Mouse (Mus musculus) bone marrow, adult 2 months (tissue): ENCODE results near the gene Tcf21. TPM values are rescaled to one million over a fixed set of nuclear protein-coding genes. Genes with fewer than 3 reads are reported as not detected.

ENCODE experiments used
- H3K27ac ChIP-seq: fragments of 200-500 bp; 2 replicates; pipeline ENCODE4 v1.5.1; 2012; ENCODE audit warnings: low read depth, mild to moderate bottlenecking, control low read depth, inconsistent platforms, low read length; ENCODE audit not compliant: control insufficient read depth, poor library complexity, insufficient read depth
- H3K4me1 ChIP-seq: fragments of 200-500 bp; 2 replicates; pipeline ENCODE4 v1.6.1; 2011; ENCODE audit warnings: low read length; ENCODE audit not compliant: control insufficient read depth, insufficient read depth
- H3K4me3 ChIP-seq: fragments of 200-500 bp; replicated peaks from 2 replicates; pipeline ENCODE3; 2011; ENCODE audit warnings: mild to moderate bottlenecking, low read depth, low read length, control low read depth; ENCODE audit not compliant: control insufficient read depth
- CTCF ChIP-seq: fragments of 200-500 bp; IDR thresholded peaks from 2 replicates; pipeline ENCODE4 v1.5.1; 2011; ENCODE audit warnings: low read length, control low read depth; ENCODE audit not compliant: control insufficient read depth, insufficient read depth
- POLR2A ChIP-seq: fragments of 200-500 bp; IDR thresholded peaks from 2 replicates; pipeline ENCODE4 v1.6.1; 2011; ENCODE audit warnings: low read depth, mild to moderate bottlenecking, control low read depth, low read length, borderline replicate concordance; ENCODE audit not compliant: control insufficient read depth
- WGBS: fragments of 180-500 bp; shearing (Covaris S2); methylation state at CpG from one replicate; pipeline ENCODE4 v1.1.7; 2018; 5-methylcytosine and 5-hydroxymethylcytosine counted together
- polyA plus RNA-seq: library from polyadenylated mRNA; stranded (reverse); fragments of >200 nt; gene quantifications from 2 replicates; pipeline ENCODE4 v1.2.4, GENCODE M21; 2011; ENCODE audit warnings: low replicate concordance; ENCODE audit not compliant: missing spikeins, insufficient read depth, insufficient read length

Gene Tcf21
- polyA plus RNA-seq, 1 experiment = not detected

- TF ChIP-seq POLR2A (no peak), CTCF (no peak)
- Histone ChIP-seq H3K4me3 (no peak overlapping the region), H3K4me1 (no peaks in the 10 kb centered on the region), H3K27ac (no peak overlapping the region)
- 9% methylated on average over 17 of the region's 17 CpGs for WGBS
Measured at GRCm38 (mm10) chr10:22842781-22843439, 22.9 kb upstream of the Tcf21 start.

DNA sequence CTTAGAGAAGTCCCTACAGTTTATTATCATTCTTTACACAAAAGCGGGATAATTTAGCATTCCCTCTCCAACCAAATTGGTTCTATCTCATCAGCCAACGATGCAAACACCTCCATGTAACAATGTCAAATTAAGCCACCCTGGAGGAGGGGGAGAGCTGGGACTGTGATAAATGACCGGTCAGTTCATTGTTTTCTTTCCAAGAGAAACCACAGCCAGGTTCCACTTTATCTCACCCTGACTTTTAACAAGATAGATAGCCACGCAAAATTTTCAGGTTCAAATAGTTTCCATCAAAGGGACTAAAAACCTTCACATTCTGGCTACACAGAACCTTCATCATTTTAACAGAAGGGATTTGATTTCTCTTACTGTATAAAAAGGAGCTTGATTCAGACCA, 22.1 kb upstream of the Tcf21 start:
- WGBS = 10% methylated on average over 4 of the region's 4 CpGs
- no peak overlapping the region for H3K4me3 ChIP-seq

DNA sequence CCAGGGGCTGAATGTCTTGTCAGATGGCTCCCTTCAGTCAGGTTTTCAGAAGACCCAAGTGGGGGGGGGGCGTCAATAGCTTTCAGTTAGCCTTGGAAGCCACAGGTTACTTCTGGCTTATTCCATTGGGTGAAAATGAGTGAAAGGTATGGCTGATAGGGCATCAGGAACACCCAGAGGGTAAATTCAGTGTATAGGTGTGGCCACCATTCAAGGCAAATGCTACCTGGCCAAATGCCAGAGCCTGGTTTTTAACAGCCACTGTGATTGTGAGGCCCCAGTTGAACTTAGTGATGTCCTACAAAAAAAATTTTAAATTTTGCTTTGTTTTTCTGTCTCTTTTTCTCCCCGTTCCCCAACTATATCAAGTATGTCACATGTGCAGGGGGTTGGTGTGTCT, 6.3 kb upstream of the Tcf21 start:
- 76% methylated on average over 2 of the region's 2 CpGs for WGBS
- Histone ChIP-seq H3K4me3 (no peak overlapping the region), H3K4me1 (no peaks in the 10 kb centered on the region), H3K27ac (no peak overlapping the region)
- TF ChIP-seq CTCF (no peak), POLR2A (no peak)

More for the DNA sequence above, 22.1 kb upstream of the Tcf21 start:
- no peaks in the 10 kb centered on the region for H3K4me1 ChIP-seq
- H3K27ac ChIP-seq = no peak overlapping the region
- TF ChIP-seq CTCF = no peak
- TF ChIP-seq POLR2A = no peak

GRCm38 (mm10) chr10:22822896-22823295, 2.9 kb upstream of the Tcf21 start:
- no peaks in the 10 kb centered on the region for H3K4me1 ChIP-seq
- 13% methylated on average over 6 of the region's 6 CpGs for WGBS
- no peak overlapping the region for H3K27ac ChIP-seq

GRCm38 (mm10) chr10:22822486-22822885, 2.5 kb upstream of the Tcf21 start:
- TF ChIP-seq POLR2A (no peak), CTCF (no peak)

More at GRCm38 (mm10) chr10:22822896-22823295, 2.9 kb upstream of the Tcf21 start:
- TF ChIP-seq CTCF (no peak), POLR2A (no peak)
- no peak overlapping the region for H3K4me3 ChIP-seq

DNA sequence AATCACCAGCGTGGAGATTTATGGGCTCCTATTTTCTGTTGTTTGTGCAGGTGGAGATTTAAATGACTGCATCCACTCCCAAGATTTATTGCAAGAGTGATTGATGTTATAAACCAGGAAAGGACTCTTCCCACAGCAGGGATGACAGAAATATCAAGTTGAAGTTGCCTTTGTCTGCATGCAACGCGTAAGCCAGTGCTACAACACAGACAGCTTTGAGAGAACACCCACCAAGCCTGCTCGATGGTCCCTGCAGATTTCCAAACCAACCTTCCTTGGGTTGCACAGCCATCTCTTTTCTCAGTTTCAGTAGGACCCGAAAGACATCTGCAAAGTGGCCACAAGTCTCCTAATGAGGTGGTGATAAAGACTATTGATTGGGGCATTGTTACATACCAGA, 1.7 kb upstream of the Tcf21 start:
- H3K27ac ChIP-seq = no peak overlapping the region
- 23% methylated on average over 5 of the region's 5 CpGs for WGBS
- TF ChIP-seq CTCF (no peak), POLR2A (no peak)
- no peak overlapping the region for H3K4me3 ChIP-seq
- H3K4me1 ChIP-seq = no peaks in the 10 kb centered on the region

More at GRCm38 (mm10) chr10:22822486-22822885, 2.5 kb upstream of the Tcf21 start:
- no peaks in the 10 kb centered on the region for H3K4me1 ChIP-seq
- H3K27ac ChIP-seq = no peak overlapping the region
- 15% methylated on average over 5 of the region's 5 CpGs for WGBS
- H3K4me3 ChIP-seq = no peak overlapping the region

DNA sequence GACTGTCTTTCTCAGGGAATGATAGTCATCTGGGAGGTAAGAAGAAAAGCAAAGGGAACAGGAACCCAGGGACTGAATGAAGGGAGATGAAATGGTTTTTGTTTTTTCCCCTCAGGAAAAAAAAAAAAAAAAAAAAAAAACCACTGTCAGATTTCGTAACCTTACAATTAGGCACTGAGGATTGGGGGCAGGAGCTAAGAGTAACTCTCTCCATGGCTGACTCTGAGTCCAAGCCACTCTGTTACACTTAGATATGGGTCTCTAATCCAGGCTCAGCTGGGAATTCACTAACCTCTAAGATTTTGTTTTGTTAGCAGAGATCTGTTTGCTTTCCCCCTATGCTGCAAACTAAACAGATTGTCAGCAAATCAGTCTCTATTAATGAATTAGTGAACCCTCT, 1.3 kb upstream of the Tcf21 start:
- H3K27ac ChIP-seq = no peak overlapping the region
- TF ChIP-seq POLR2A = no peak
- no peak for TF ChIP-seq CTCF
- no peak overlapping the region for H3K4me3 ChIP-seq
- 12% methylated on average over 1 of the region's 1 CpGs for WGBS
- H3K4me1 ChIP-seq = no peaks in the 10 kb centered on the region

DNA sequence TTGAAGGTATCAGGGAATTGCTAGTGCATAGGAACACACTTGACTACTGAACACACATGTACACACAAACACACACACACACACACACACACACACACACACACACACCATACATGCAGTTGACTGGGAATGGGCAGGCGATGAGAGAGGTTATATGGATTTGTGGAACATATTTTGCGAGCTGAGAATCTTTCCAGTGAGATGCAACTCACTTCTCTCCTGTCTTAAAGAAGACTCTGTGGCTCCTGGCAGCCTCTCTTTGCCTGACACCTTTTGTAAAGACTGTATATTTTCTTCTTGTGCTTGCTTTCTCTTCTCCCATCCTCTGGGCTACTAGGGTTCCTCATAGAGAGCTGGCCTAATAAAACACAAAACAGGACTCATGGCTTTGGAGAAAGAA, 867 bp upstream of the Tcf21 start:
- Histone ChIP-seq H3K4me3 (no peak overlapping the region), H3K27ac (no peak overlapping the region), H3K4me1 (no peaks in the 10 kb centered on the region)
- 40% methylated on average over 2 of the region's 2 CpGs for WGBS
- TF ChIP-seq CTCF (no peak), POLR2A (no peak)
